9 mouse cellular contexts compared by ENCODE assay signal in genomic region chr15:83664722-83665121, GRCm38 (mm10).
DNase-seq lines count a peak whose midpoint lies in the region; ATAC-seq lines count a peak whose summit lies in the region.
"Had no signal": no experiment of that assay in that cellular context is flagged by ENCODE, and none has a peak within 500 bp of the region (broad histone marks: within the 10 kb centered on the region; RNA-seq: fewer than 3 reads in every experiment).

No protein-coding gene starts in this region.

- no peaks in the 10 kb centered on the region for H3K4me1 ChIP-seq in stomach, embryonic 15.5 days

- H3K27me3 ChIP-seq in stomach, embryonic 15.5 days (replicated peaks) = no peaks in the 10 kb centered on the region

- intact Hi-C loops in gastrocnemius, postnatal 14 days (cut with DNase I; ENCODE audit: low total_unique reads) = loop anchor here (2.0 to 5.0 kb wide), 2 partner anchors 62 to 93 kb away; no protein-coding TSS in a partner anchor

- H3K4me3 ChIP-seq in stomach, embryonic 15.5 days (replicated peaks) = no peak overlapping the region

- no peak overlapping the region for H3K9ac ChIP-seq in stomach, embryonic 15.5 days

- H3K27ac ChIP-seq in stomach, embryonic 15.5 days = no peak overlapping the region
- H3K27ac ChIP-seq: macrophage had no signal

- no peak overlapping the region for H3K4me2 ChIP-seq in stomach, embryonic 15.5 days

- 28% methylated on average over 5 of the region's 5 CpGs for WGBS in large intestine, adult 2 months
- 41% methylated on average over 5 of the region's 5 CpGs for WGBS in stomach, embryonic 15.5 days

- DNase-seq in 3T3-L1 (ENCODE audit: low read depth, low spot score) = peak; percentile 56
- DNase-seq in Muller cell, postnatal 12 days (ENCODE audit: inconsistent ontology term) = peak; percentile 39
- DNase-seq in cerebellum, postnatal 10 days = peak; percentile 83 to 85
- DNase-seq in gastrocnemius, postnatal 14 days = peak; percentile 70
- DNase-seq in large intestine, adult 2 months (ENCODE audit: low read depth, low spot score) = peak; percentile 4
- DNase-seq in lung, postnatal 10 days = peak; percentile 79

- H3K9me3 ChIP-seq in stomach, embryonic 15.5 days = no peaks in the 10 kb centered on the region

- peak; percentile 41; the same call in 1 of the 2 replicates for ATAC-seq in stomach, embryonic 15.5 days (ENCODE audit: insufficient read depth, low FRiP score, low read depth)
- ATAC-seq in megakaryocyte, adult 5-6 weeks (ENCODE audit: poor library complexity, severe bottlenecking) = no peak

- no peaks in the 10 kb centered on the region for H3K36me3 ChIP-seq in stomach, embryonic 15.5 days

Comparison
In these comparisons a context has a peak if more than half of its experiments do, and no peak if none do; other contexts are left out.
1. DNase-seq: peak in every context shown above with its lines; median percentile 84 in cerebellum, postnatal 10 days; 79 in lung, postnatal 10 days; 70 in gastrocnemius, postnatal 14 days; 56 in 3T3-L1; 39 in Muller cell, postnatal 12 days; 4 in large intestine, adult 2 months.